Mouse (Mus musculus) liver, postnatal 0 days (tissue): ENCODE results near the gene Sympk. TPM values are rescaled to one million over a fixed set of nuclear protein-coding genes. Genes with fewer than 3 reads are reported as not detected.

Source experiments
- ATAC-seq: fragments of 200-750 bp; cut with Nextera tagmentation; 2 replicates; pipeline ENCODE4 v1.8.0; 2017; ENCODE audit warnings: mild to moderate bottlenecking, moderate library complexity
- DNase-seq: peaks from one replicate; pipeline ENCODE4 v3.0.0-alpha.2; 2016
- H3K27ac ChIP-seq: fragments of 300-500 bp; sonication (generic); 2 replicates; pipeline ENCODE4 v1.5.1; 2014; ENCODE audit warnings: antibody characterized with exemption, moderate library complexity, mild to moderate bottlenecking, low read depth
- H3K27me3 ChIP-seq: fragments of 300-500 bp; sonication (generic); 2 replicates; pipeline ENCODE4 v1.6.1; 2014; ENCODE audit warnings: low read length, control low read depth, mixed read lengths; ENCODE audit not compliant: insufficient read depth
- H3K36me3 ChIP-seq: fragments of 300-500 bp; sonication (generic); replicated peaks from 2 replicates; pipeline ENCODE4 v1.6.1; 2014; ENCODE audit warnings: mild to moderate bottlenecking, control low read depth, low read length, moderate library complexity, mixed read lengths; ENCODE audit not compliant: insufficient read depth
- H3K4me1 ChIP-seq: fragments of 300-500 bp; sonication (generic); 2 replicates; pipeline ENCODE4 v1.6.1; 2014; ENCODE audit warnings: antibody characterized with exemption, mild to moderate bottlenecking, control low read depth; ENCODE audit not compliant: insufficient read depth
- H3K4me2 ChIP-seq: fragments of 300-500 bp; sonication (generic); 2 replicates; pipeline ENCODE4 v1.6.1; 2014; ENCODE audit warnings: low read depth, mild to moderate bottlenecking, low read length, moderate library complexity, mixed read lengths
- H3K4me3 ChIP-seq: fragments of 300-500 bp; sonication (generic); 2 replicates; pipeline ENCODE4 v1.5.1; 2014; ENCODE audit warnings: low read depth, low read length
- H3K9ac ChIP-seq: fragments of 300-500 bp; sonication (generic); replicated peaks from 2 replicates; pipeline ENCODE4 v1.6.1; 2014; ENCODE audit warnings: mild to moderate bottlenecking, moderate library complexity
- H3K9me3 ChIP-seq: fragments of 300-500 bp; sonication (generic); 2 replicates; pipeline ENCODE4 v1.6.1; 2016; ENCODE audit warnings: mild to moderate bottlenecking, control low read depth, low read length, mixed read lengths
- CTCF ChIP-seq: sonication (generic); IDR thresholded peaks from 2 replicates; pipeline ENCODE4 v1.5.1; 2016; ENCODE audit warnings: antibody characterized with exemption, low read depth
- EP300 ChIP-seq: IDR thresholded peaks from 2 replicates; pipeline ENCODE4 v1.6.1; 2016; ENCODE audit warnings: antibody characterized with exemption, low read depth, mild to moderate bottlenecking
- WGBS: fragments of 180-500 bp; shearing (Covaris S2); extraction: QIAGEN DNeasy Blood & Tissue Kit; methylation state at CpG from one replicate; pipeline ENCODE4 v1.1.7; 2014; ENCODE audit not compliant: insufficient replicate concordance; 5-methylcytosine and 5-hydroxymethylcytosine counted together
- microRNA-seq: library from miRNA; unstranded; fragments of <30 nt; microRNA quantifications from one replicate; pipeline ENCODE4, GENCODE M21; 2016
- polyA plus RNA-seq: library from polyadenylated mRNA; unstranded; fragments of >200 nt; fragmentation: Nextera tagmentation; extraction: Ambion mirVana; gene quantifications from 2 replicates; pipeline ENCODE4 v1.2.1, GENCODE M21; 2015

Sympk gene
- polyA plus RNA-seq, 1 experiment from 2014 or later, result 6.9 TPM

DNA sequence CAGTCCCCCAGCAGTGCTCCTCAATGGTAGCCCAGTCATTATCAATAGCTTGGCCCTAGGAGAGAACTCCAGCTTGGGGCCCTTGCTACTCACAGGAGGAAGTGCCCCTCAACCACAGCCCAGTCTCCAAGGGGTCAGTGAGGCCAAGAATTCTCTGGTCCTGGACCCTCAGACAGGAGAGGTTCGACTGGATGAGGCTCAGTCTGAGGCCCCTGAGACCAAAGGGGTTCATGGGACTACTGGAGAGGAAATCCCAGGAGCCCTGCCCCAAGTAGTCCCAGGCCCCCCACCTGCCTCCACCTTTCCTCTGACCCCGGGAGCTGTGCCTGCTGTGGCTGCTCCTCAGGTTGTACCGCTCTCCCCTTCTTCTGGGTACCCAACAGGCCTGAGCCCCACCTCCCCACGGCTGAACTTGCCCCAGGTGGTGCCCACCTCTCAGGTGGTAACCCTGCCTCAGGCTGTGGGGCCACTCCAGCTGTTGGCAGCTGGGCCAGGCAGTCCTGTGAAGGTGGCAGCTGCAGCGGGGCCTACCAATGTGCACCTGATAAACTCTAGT, 72.3 kb downstream of the Sympk start:
- WGBS, result 65% methylated on average over 5 of the region's 5 CpGs
- Histone ChIP-seq H3K9me3 (no peaks in the 10 kb centered on the region), H3K36me3 (no peaks in the 10 kb centered on the region; the same call in 1 of the 2 replicates), H3K4me3 (no peak overlapping the region), H3K9ac (no peak overlapping the region), H3K27me3 (peaks cover 40% of the 10 kb centered on the region), H3K4me2 (peak overlapping the region; percentile 99; the same call in 1 of the 2 replicates), H3K27ac (no peak overlapping the region), H3K4me1 (peaks cover 26% of the 10 kb centered on the region)
- TF ChIP-seq CTCF (no peak), EP300 (no peak)
- no peak for ATAC-seq
- no peak for DNase-seq

DNA sequence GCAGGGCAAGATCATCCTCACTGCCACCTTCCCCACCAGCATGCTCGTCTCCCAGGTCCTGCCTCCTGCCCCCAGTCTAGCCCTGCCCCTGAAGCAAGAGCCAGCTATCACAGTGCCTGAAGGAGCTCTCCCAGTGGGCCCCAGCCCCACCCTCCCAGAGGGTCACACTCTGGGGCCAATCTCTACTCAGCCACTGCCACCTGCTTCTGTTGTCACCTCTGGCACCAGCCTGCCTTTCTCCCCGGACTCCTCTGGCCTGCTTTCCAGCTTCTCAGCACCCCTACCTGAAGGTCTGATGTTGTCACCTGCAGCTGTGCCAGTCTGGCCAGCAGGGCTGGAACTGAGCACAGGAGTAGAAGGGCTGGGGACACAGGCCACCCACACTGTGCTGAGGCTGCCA, 73.0 kb downstream of the Sympk start:
- Histone ChIP-seq H3K27me3 (peaks cover 33% of the 10 kb centered on the region), H3K4me2 (no peak overlapping the region), H3K9me3 (no peaks in the 10 kb centered on the region), H3K4me3 (no peak overlapping the region), H3K27ac (no peak overlapping the region), H3K36me3 (no peaks in the 10 kb centered on the region; the same call in 1 of the 2 replicates), H3K4me1 (peaks cover 26% of the 10 kb centered on the region), H3K9ac (no peak overlapping the region)
- TF ChIP-seq EP300 (no peak), CTCF (no peak)
- WGBS, result 57% methylated on average over 2 of the region's 2 CpGs
- ATAC-seq, result no peak
- peak; percentile 14 for DNase-seq

DNA sequence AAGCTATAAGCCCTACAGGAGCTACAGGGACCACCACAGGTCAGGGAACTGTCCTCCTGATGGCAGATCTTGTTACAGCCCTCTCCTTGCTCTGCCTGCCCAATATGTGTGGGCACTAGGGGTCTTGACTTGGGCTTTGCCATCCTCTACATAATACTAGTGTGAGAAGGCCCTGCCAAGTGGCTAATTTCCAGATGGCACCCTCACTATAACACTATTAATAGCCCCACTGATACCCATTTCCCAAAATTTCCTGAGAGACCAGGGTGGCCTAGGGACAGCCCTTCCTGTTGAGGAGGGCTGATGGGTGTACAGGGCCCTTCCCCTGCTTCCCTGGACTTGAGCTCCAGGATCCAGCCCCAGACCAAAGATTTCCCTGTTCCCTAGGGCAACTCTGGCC, 73.7 kb downstream of the Sympk start:
- H3K9me3 ChIP-seq, result no peaks in the 10 kb centered on the region
- no peak overlapping the region for H3K4me2 ChIP-seq
- H3K27me3 ChIP-seq, result peaks cover 26% of the 10 kb centered on the region
- DNase-seq, result no peak
- H3K36me3 ChIP-seq, result no peaks in the 10 kb centered on the region; the same call in 1 of the 2 replicates
- H3K27ac ChIP-seq, result no peak overlapping the region
- H3K4me1 ChIP-seq, result peaks cover 20% of the 10 kb centered on the region
- no peak for ATAC-seq
- H3K9ac ChIP-seq, result no peak overlapping the region
- H3K4me3 ChIP-seq, result no peak overlapping the region
- TF ChIP-seq EP300 (no peak), CTCF (no peak)

DNA sequence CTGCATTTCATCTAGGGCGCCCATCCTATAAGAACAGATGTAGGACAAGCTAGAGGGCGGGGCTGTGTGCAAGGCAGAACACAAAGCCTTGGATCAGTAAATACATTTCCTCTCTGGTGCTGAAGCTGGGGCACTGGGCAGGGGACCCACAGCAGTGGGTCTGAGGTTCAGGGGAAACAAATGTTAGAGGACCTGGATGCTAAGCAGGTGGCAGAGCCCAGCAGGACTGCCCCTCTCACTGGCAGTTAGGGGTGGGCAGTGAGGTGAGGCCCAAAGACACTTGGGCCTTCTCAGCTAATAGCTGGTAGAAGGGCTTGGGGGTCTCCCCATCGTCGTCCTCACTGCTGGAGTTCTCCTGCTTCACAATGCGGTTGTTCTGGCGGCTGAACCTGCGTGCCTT, 74.6 kb downstream of the Sympk start:
- Histone ChIP-seq H3K27ac (no peak overlapping the region), H3K9me3 (no peaks in the 10 kb centered on the region), H3K27me3 (peaks cover 24% of the 10 kb centered on the region), H3K9ac (no peak overlapping the region), H3K4me2 (no peak overlapping the region), H3K36me3 (no peaks in the 10 kb centered on the region; the same call in 1 of the 2 replicates), H3K4me3 (no peak overlapping the region), H3K4me1 (peaks cover 15% of the 10 kb centered on the region)
- no peak for TF ChIP-seq CTCF
- ATAC-seq, result no peak
- WGBS, result 67% methylated on average over 7 of the region's 7 CpGs
- no peak for DNase-seq

DNA sequence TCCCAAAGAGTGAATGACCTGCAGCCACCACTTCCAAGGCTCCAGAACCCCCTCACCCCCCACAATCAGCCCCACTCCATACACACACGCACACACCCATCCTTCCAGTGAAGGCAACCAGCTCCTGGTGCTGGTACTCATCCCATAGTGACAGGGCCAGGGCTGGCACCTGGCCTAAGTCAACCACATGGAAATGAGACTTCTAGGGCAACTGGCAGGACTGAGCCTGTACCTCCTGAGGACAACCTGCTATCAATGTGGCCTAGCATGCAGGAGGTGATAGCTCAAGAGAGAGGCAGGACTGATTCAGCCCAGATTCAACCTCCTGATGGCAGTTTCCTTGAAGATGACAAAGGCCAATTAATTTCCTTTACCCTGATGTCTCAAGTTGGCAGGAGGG, 76.1 kb downstream of the Sympk start:
- Histone ChIP-seq H3K4me1 (peaks cover 6% of the 10 kb centered on the region), H3K4me2 (no peak overlapping the region), H3K4me3 (no peak overlapping the region), H3K27ac (no peak overlapping the region), H3K36me3 (no peaks in the 10 kb centered on the region; the same call in 1 of the 2 replicates), H3K27me3 (peaks cover 11% of the 10 kb centered on the region), H3K9ac (no peak overlapping the region), H3K9me3 (no peaks in the 10 kb centered on the region)
- TF ChIP-seq CTCF, result no peak
- no peak for TF ChIP-seq EP300
- WGBS, result 79% methylated on average over 1 of the region's 1 CpGs
- ATAC-seq (no peak), DNase-seq (peak; percentile 11)

DNA sequence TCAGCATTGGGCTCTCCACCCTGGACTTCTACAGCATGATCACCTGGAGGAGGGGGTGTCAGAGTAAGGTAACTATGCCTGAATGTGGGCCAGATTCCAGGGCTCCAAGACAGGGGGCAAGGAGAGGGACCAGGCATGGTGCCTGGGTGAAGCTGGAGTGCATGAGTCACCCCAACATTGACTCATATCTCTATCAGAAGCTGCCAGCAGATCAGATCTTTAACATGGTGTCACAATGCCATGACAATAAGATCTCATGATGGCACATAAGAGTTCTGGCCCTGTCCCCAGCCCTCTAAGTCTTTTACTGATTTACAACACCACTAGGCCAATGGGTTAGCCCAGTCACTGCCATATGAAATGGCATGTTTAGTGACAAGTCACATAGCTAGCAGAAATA, 79.6 kb downstream of the Sympk start:
- Histone ChIP-seq H3K36me3 (no peaks in the 10 kb centered on the region), H3K9ac (no peak overlapping the region), H3K4me1 (0 out of 2 replicates have a peak, but pooled peaks cover 4% of the 10 kb centered on the region), H3K27ac (no peak overlapping the region), H3K4me2 (no peak overlapping the region), H3K9me3 (no peaks in the 10 kb centered on the region), H3K27me3 (no peaks in the 10 kb centered on the region), H3K4me3 (no peak overlapping the region)
- TF ChIP-seq EP300 (no peak), CTCF (no peak)
- DNase-seq, result no peak
- no peak for ATAC-seq

Small RNA genes lying within 50 kb of the gene (microRNA-seq; reads per million reads assigned to microRNA genes)
- not detected for gene Mir3100

Other genes starting within 250 kb of the Sympk start
- not detected in 2 replicates for gene Psg19, start 225.9 kb upstream of the Sympk start, polyA plus RNA-seq
- gene Psg17, start 202.8 kb upstream of the Sympk start, polyA plus RNA-seq, result not detected in 2 replicates
- 0.17 and 0.36 TPM in 2 replicates for gene Mill2, start 184.4 kb upstream of the Sympk start, polyA plus RNA-seq
- gene Pglyrp1, start 153.0 kb upstream of the Sympk start, polyA plus RNA-seq, result 118 and 119 TPM in 2 replicates
- gene Ccdc61, start 114.0 kb upstream of the Sympk start, polyA plus RNA-seq, result 5.6 and 7.5 TPM in 2 replicates
- 0.08 and 0.12 TPM in 2 replicates for gene Nova2, start 98.5 kb upstream of the Sympk start, polyA plus RNA-seq
- not detected in 2 replicates for gene Nanos2, start 37.0 kb upstream of the Sympk start, polyA plus RNA-seq
- gene Mypop, start 33.1 kb upstream of the Sympk start, polyA plus RNA-seq, result 0.39 and 0.55 TPM in 2 replicates
- 6.3 and 8.8 TPM in 2 replicates for gene Irf2bp1, start 20.3 kb upstream of the Sympk start, polyA plus RNA-seq
- gene Foxa3, start 839 bp upstream of the Sympk start, polyA plus RNA-seq, result 61.0 and 84.0 TPM in 2 replicates
- not detected in 2 replicates for gene Rsph6a, start 30.3 kb downstream of the Sympk start, polyA plus RNA-seq
- 3.2 and 4.6 TPM in 2 replicates for gene Dmwd, start 51.9 kb downstream of the Sympk start, polyA plus RNA-seq
- gene Dmpk, start 59.5 kb downstream of the Sympk start, polyA plus RNA-seq, result 14.2 and 17.6 TPM in 2 replicates
- 0.78 and 0.82 TPM in 2 replicates for gene Six5, start 70.2 kb downstream of the Sympk start, polyA plus RNA-seq
- gene Gm4969, start 94.0 kb downstream of the Sympk start, polyA plus RNA-seq, result 0.17 TPM in 1 of 2 replicates, not detected in the other
- 3.2 and 3.6 TPM in 2 replicates for gene Fbxo46, start 95.5 kb downstream of the Sympk start, polyA plus RNA-seq
- 5.2 and 5.8 TPM in 2 replicates for gene Qpctl, start 124.9 kb downstream of the Sympk start, polyA plus RNA-seq
- gene Snrpd2, start 125.3 kb downstream of the Sympk start, polyA plus RNA-seq, result 38.9 and 41.0 TPM in 2 replicates
- 0.04 TPM in 1 of 2 replicates, not detected in the other for gene Gipr, start 141.8 kb downstream of the Sympk start, polyA plus RNA-seq
- gene Eml2, start 152.0 kb downstream of the Sympk start, polyA plus RNA-seq, result 3.3 and 3.4 TPM in 2 replicates
- 0.74 and 0.83 TPM in 2 replicates for gene Gpr4, start 188.2 kb downstream of the Sympk start, polyA plus RNA-seq
- 8.7 and 9.7 TPM in 2 replicates for gene Opa3, start 204.0 kb downstream of the Sympk start, polyA plus RNA-seq
- gene Vasp, start 247.4 kb downstream of the Sympk start, polyA plus RNA-seq, result 36.2 and 36.4 TPM in 2 replicates